Mouse (Mus musculus) hindbrain, postnatal 0 days (tissue): ENCODE results near the gene 4931429L15Rik. TPM values are rescaled to one million over a fixed set of nuclear protein-coding genes. Genes with fewer than 3 reads are reported as not detected.
A peak's percentile ranks its signal among the peaks of the same experiment; 100 is the strongest.

Source experiments
- ATAC-seq: fragments of 200-750 bp; cut with Nextera tagmentation; 2 replicates; pipeline ENCODE4 v1.8.0; 2017; ENCODE audit warnings: mild to moderate bottlenecking, moderate TSS enrichment, moderate library complexity
- DNase-seq: peaks from one replicate; pipeline ENCODE4 v3.0.0-alpha.2; 2015; ENCODE audit warnings: low spot score
- H3K27ac ChIP-seq: fragments of 300-500 bp; sonication (generic); 2 replicates; pipeline ENCODE4 v1.5.1; 2014; ENCODE audit warnings: mild to moderate bottlenecking
- H3K27me3 ChIP-seq: fragments of 300-500 bp; sonication (generic); 2 replicates; pipeline ENCODE4 v1.6.1; 2014; ENCODE audit warnings: low read length, mixed read lengths; ENCODE audit not compliant: insufficient read depth
- H3K36me3 ChIP-seq: fragments of 300-500 bp; sonication (generic); 2 replicates; pipeline ENCODE4 v1.6.1; 2014; ENCODE audit warnings: low read length, mixed read lengths; ENCODE audit not compliant: insufficient read depth
- H3K4me1 ChIP-seq: fragments of 300-500 bp; sonication (generic); 2 replicates; pipeline ENCODE4 v1.6.1; 2014; ENCODE audit warnings: antibody characterized with exemption, low read length, mixed read lengths; ENCODE audit not compliant: insufficient read depth
- H3K4me2 ChIP-seq: fragments of 300-500 bp; sonication (generic); 2 replicates; pipeline ENCODE4 v1.6.1; 2014; ENCODE audit warnings: low read depth, mild to moderate bottlenecking, low read length, moderate library complexity, mixed read lengths
- H3K4me3 ChIP-seq: fragments of 300-500 bp; sonication (generic); 2 replicates; pipeline ENCODE4 v1.5.1; 2014; ENCODE audit warnings: low read length
- H3K9ac ChIP-seq: fragments of 300-500 bp; sonication (generic); replicated peaks from 2 replicates; pipeline ENCODE4 v1.6.1; 2014; ENCODE audit warnings: mild to moderate bottlenecking, low read length, moderate library complexity, mixed read lengths
- H3K9me3 ChIP-seq: fragments of 300-500 bp; sonication (generic); 2 replicates; pipeline ENCODE4 v1.6.1; 2016; ENCODE audit warnings: low read length, mixed read lengths
- CTCF ChIP-seq: IDR thresholded peaks from 2 replicates; pipeline ENCODE4 v1.5.1; 2016; ENCODE audit warnings: antibody characterized with exemption, control low read depth, low read depth
- WGBS: fragments of 180-500 bp; shearing (Covaris S2); extraction: QIAGEN DNeasy Blood & Tissue Kit; methylation state at CpG from one replicate; pipeline ENCODE4 v1.1.7; 2014; 5-methylcytosine and 5-hydroxymethylcytosine counted together
- polyA plus RNA-seq: library from polyadenylated mRNA; unstranded; fragments of >200 nt; fragmentation: Nextera tagmentation; extraction: Ambion mirVana; gene quantifications from 2 replicates; pipeline ENCODE4 v1.2.1, GENCODE M21; 2015
- total RNA-seq: library from RNA; depleted of rRNA; stranded (reverse); fragments of >200 nt; gene quantifications from 2 replicates; pipeline ENCODE4 v1.2.3, GENCODE M21; 2014

4931429L15Rik gene
- total and polyA plus RNA-seq, 2 experiments from 2014 or later, result not detected

- ATAC-seq (peak; percentile 13; the same call in 1 of the 2 replicates), DNase-seq (peak; percentile 39)
- Histone ChIP-seq H3K9ac (no peak overlapping the region), H3K36me3 (no peaks in the 10 kb centered on the region), H3K27me3 (no peaks in the 10 kb centered on the region), H3K4me1 (peaks cover 11% of the 10 kb centered on the region; the same call in 1 of the 2 replicates), H3K4me3 (no peak overlapping the region), H3K4me2 (peak overlapping the region; percentile 18; the same call in 1 of the 2 replicates), H3K27ac (no peak overlapping the region), H3K9me3 (0 out of 2 replicates have a peak, but pooled peaks cover 3% of the 10 kb centered on the region)
- 13% methylated on average over 5 of the region's 5 CpGs for WGBS
- no peak for TF ChIP-seq CTCF
These were observed 3.4 kb downstream of the 4931429L15Rik start for GRCm38 (mm10) chr9:46316388-46316787.

GRCm38 (mm10) chr9:46315807-46316365 is 3.9 kb downstream of the 4931429L15Rik start:
- no peak overlapping the region for H3K4me3 ChIP-seq
- H3K27me3 ChIP-seq, result no peaks in the 10 kb centered on the region
- 24% methylated on average over 11 of the region's 11 CpGs for WGBS
- no peak overlapping the region for H3K9ac ChIP-seq
- ATAC-seq, result no peak
- TF ChIP-seq CTCF, result no peak
- H3K27ac ChIP-seq, result no peak overlapping the region
- H3K9me3 ChIP-seq, result 0 out of 2 replicates have a peak, but pooled peaks cover 3% of the 10 kb centered on the region
- peak; percentile 52 for DNase-seq
- H3K4me1 ChIP-seq, result peaks cover 11% of the 10 kb centered on the region; the same call in 1 of the 2 replicates
- H3K4me2 ChIP-seq, result no peak overlapping the region
- no peaks in the 10 kb centered on the region for H3K36me3 ChIP-seq

GRCm38 (mm10) chr9:46314921-46315320 is 4.9 kb downstream of the 4931429L15Rik start:
- DNase-seq (peak; percentile 46), ATAC-seq (peak; percentile 44; the same call in 1 of the 2 replicates)
- Histone ChIP-seq H3K9ac (no peak overlapping the region), H3K27me3 (no peaks in the 10 kb centered on the region), H3K27ac (no peak overlapping the region), H3K9me3 (no peaks in the 10 kb centered on the region), H3K4me3 (no peak overlapping the region), H3K4me1 (peaks cover 11% of the 10 kb centered on the region; the same call in 1 of the 2 replicates), H3K36me3 (no peaks in the 10 kb centered on the region), H3K4me2 (no peak overlapping the region)
- TF ChIP-seq CTCF, result peak; percentile 11; the same call in 1 of the 2 replicates
- WGBS, result 44% methylated on average over 2 of the region's 2 CpGs

GRCm38 (mm10) chr9:46314507-46314906 is 5.3 kb downstream of the 4931429L15Rik start:
- Histone ChIP-seq H3K9me3 (no peaks in the 10 kb centered on the region), H3K4me2 (no peak overlapping the region), H3K27ac (no peak overlapping the region), H3K4me1 (peaks cover 11% of the 10 kb centered on the region; the same call in 1 of the 2 replicates), H3K36me3 (no peaks in the 10 kb centered on the region), H3K4me3 (no peak overlapping the region), H3K27me3 (no peaks in the 10 kb centered on the region), H3K9ac (no peak overlapping the region)
- DNase-seq (peak; percentile 82), ATAC-seq (peak; percentile 63)
- peak; percentile 99 for TF ChIP-seq CTCF
- 11% methylated on average over 4 of the region's 4 CpGs for WGBS

- no peaks in the 10 kb centered on the region for H3K27me3 ChIP-seq
- H3K36me3 ChIP-seq, result no peaks in the 10 kb centered on the region
- H3K4me1 ChIP-seq, result no peaks in the 10 kb centered on the region
- TF ChIP-seq CTCF, result peak; percentile 54
- peak; percentile 41 for DNase-seq
- H3K27ac ChIP-seq, result no peak overlapping the region
- H3K4me2 ChIP-seq, result no peak overlapping the region
- H3K9ac ChIP-seq, result no peak overlapping the region
- no peak overlapping the region for H3K4me3 ChIP-seq
- no peak for ATAC-seq
- WGBS, result 13% methylated on average over 7 of the region's 7 CpGs
- no peaks in the 10 kb centered on the region for H3K9me3 ChIP-seq
These were observed 10.7 kb downstream of the 4931429L15Rik start for GRCm38 (mm10) chr9:46309121-46309520.

GRCm38 (mm10) chr9:46302142-46302541 is 17.6 kb downstream of the 4931429L15Rik start:
- Histone ChIP-seq H3K9me3 (no peaks in the 10 kb centered on the region), H3K27ac (no peak overlapping the region), H3K27me3 (no peaks in the 10 kb centered on the region), H3K36me3 (peaks cover 17% of the 10 kb centered on the region; the same call in 1 of the 2 replicates), H3K4me1 (no peaks in the 10 kb centered on the region), H3K4me3 (no peak overlapping the region), H3K4me2 (no peak overlapping the region), H3K9ac (no peak overlapping the region)
- 6% methylated on average over 2 of the region's 2 CpGs for WGBS
- peak; percentile 56; the same call in 1 of the 2 replicates for ATAC-seq
- peak; percentile 81 for DNase-seq
- peak; percentile 96 for TF ChIP-seq CTCF

GRCm38 (mm10) chr9:46298381-46298780 is 21.4 kb downstream of the 4931429L15Rik start:
- Histone ChIP-seq H3K9ac (no peak overlapping the region), H3K27me3 (no peaks in the 10 kb centered on the region), H3K27ac (no peak overlapping the region), H3K4me1 (no peaks in the 10 kb centered on the region), H3K36me3 (peaks cover 25% of the 10 kb centered on the region; the same call in 1 of the 2 replicates), H3K9me3 (no peaks in the 10 kb centered on the region), H3K4me3 (no peak overlapping the region), H3K4me2 (no peak overlapping the region)
- DNase-seq, result no peak
- WGBS, result 94% methylated on average over 4 of the region's 4 CpGs
- TF ChIP-seq CTCF, result no peak
- ATAC-seq, result no peak
